Mouse (Mus musculus): ENCODE results near the gene Fgd2.

DNA sequence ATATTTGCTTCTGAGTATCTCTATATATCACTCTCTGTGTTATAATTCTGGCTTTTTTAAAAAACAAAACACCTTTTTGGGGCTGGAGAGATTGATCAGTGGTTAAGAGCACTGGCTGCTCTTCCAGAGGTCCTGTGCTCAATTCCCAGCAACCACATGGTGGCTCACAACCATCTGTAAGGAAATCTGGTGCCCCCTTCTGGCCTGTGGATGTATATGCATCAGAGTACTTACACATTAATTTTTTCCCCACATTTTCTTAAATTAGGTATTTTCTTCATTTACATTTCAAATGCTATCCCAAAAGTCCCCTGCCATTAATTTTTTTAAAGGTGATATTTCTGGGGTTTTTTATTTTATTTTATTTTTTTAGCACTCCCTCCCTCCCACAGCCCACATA is 47.4 kb upstream of the Fgd2 start:
- TF ChIP-seq CTCF (IDR thresholded peaks at IDR 0.05; ENCODE audit: low read depth, low read length) (peak; percentile 13; the same call in 1 of the 2 replicates), POLR2A (IDR thresholded peaks at IDR 0.05; ENCODE audit: extremely low read depth, insufficient read depth, low read length) (no peak)

All from liver, adult 2 months (tissue).